Mouse (Mus musculus) activated CD4-positive, CD25-positive, alpha-beta regulatory T cell, adult 4 months (primary cell): ENCODE results near the gene Szt2. TPM values are rescaled to one million over a fixed set of nuclear protein-coding genes. Genes with fewer than 3 reads are reported as not detected.

Experiments
- ATAC-seq: one replicate; pipeline ENCODE4 v1.8.0; 2017
- polyA plus RNA-seq, 2 experiments: library from polyadenylated mRNA; unstranded; fragments of 100-300 nt; shearing (Covaris generic); gene quantifications; one replicate each; pipeline ENCODE4 v1.2.1; 2017

Szt2 gene
- polyA plus RNA-seq, 2 experiments from 2014 or later = 11.0 to 11.2 TPM

DNA sequence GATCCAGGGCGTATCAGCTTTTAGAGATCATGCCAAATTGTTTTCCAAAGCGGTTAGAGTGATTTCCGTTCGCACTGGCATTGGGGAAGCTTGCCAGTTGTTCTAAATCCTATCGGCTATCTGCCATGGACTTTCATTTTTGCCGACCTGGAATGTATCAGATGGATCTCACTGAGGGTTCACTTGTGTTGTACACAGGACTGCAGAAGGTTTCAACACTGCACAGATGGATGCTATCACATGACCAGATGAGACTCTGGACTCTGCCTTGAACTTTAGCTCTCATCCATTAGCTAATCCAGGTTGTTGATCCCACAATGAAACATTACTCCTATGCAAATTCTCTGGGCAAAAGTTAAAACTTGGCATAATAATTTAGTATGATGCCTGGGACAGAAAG, 52.3 kb downstream of the Szt2 start:
- no peak for ATAC-seq

DNA sequence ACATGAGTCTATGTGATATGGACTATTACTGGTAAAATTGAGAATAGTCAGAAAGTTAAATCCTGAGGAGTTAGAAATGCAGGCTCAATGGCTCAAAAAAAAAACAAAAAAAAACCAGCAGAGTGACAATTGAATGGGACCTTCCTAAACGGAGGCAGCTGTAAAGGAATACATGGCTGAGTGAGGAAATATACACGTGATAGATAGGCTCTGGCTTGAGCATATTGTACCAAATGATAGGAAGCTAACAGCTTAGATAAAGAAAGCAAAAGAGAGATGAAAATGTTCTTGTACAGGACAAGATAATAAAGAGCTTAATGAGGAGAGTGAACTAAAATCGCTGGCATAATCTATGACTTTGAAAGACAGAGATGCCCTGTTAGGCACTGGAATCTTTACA, 54.8 kb downstream of the Szt2 start:
- ATAC-seq = no peak

DNA sequence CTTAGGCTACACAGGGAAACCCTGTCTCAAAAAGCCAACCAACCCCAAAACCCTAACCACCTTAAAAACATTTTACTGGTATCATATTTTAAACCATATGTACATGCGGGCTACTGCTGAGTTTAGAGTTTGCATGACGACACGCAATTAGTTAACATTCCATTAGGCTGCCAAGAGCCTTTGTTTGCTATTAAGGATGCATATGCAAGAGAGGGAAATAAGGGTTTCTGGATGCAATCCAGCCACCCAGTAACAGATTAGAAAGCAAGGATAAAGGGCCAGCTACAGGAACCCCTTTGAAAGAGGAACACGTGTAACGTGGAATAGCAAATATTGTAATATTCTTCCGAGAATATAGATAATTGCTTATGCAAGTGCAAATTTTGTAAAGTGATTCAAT, 55.4 kb downstream of the Szt2 start:
- ATAC-seq = no peak

DNA sequence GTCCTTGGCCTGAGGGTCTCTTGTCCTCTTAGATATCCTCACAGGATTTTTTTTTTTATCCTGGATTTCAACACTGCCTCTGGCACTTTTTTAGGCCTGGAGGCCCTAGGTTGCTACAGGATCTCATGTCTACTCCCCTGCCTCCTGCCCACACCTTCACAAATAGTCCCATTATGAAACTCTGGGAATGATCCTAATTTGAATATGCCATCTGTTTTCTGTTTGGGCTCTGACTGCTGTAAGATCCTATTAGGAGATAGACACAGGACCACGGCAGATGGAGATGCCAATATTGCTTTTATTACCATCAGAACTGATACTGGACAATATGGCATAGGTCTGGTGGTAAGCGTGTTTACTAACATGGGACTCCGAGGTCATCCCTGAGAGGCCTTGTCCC, 57.2 kb downstream of the Szt2 start:
- ATAC-seq = no peak

DNA sequence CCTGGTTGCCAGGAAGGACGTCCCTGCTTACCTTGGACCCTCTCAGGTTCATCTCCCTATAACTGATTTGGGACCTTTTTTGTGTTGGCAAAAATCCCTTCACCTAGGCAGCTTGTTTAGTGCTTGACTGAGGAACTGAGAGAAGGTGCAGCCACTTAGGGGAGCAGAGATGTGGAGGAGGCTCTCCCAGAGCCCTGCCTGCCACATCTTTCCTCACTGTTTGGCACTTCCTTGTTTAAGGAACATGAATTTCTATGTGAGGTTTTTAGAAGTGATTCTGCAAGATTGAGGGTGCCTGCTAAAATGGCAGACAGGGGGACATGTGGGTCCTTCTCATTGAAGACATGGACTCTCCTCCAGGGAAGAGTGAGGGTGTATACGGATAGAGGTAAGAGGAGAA, 58.2 kb downstream of the Szt2 start:
- ATAC-seq = no peak

DNA sequence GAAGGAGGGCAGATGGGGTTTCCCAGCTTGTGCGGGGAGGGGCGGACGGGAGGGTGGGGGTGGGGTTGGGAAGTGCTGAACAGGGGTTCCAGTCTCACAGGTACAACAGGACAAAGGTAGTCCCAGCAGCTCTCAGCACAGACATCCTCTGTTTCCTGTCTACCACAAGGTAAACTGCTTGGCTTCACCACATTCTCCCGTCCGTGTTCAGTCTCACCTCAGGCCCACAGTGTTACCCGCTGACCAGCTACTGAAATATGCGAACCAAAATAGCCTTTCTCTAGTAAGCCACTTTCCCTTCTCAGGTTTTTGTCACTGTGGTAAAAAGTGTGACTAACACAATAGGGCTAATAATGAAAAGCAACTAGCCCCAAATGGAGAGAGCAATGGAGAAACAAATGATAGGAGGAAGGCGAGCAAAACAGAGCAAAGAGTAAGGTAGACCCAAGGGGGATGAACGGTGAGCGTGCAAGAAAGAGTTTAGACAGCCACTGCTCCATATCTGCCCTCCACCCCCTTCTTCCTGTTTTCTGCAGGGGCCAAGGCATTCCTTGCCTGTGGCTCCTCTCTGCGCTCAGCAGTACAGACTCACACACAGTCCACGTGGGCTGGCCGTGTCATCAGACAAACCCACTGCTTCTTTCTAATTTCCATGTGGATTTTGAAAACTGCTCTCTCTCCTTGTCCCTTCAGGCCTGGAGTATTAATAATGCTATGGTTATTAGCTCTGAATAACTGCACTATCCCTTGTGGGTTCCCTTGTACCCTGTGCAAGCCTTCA, 61.4 kb downstream of the Szt2 start:
- no peak for ATAC-seq

DNA sequence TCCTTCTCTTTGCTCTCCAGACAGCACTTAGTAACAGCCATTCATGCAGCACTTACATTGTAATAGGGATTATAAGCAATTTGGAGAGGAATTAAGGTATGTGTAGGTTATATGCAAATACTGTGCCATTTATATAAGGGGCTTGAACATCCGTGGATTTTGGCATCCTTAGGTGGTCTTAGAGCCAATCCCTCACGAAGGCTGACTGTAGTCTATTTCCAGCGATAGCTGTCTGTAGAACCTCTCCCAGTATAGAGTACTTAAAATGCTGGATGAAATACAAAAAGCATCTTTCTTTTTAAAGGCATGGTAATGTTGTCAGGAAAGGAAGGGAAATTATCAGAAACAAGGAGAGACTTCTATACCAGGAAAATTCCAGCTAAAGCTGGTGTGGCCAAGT, 67.6 kb downstream of the Szt2 start:
- ATAC-seq = no peak

DNA sequence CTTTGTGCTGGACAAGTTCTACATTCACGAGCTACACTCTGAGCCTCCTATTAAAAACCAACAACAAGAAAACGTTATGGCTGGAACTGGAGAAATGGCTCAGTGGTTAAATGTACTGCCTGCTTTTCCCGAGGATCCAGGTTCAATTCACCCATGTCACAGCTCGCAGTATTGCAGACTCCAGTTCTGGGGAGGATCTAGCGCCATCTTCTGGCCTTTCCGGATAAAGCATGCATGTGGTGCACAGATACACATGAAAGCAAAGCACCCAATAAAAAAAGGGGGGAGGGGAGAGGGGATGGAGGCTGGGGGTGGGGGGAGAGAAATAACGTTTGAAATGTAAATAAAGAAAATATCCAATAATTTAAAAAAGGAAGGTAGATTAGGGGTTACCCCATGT, 72.4 kb downstream of the Szt2 start:
- no peak for ATAC-seq

DNA sequence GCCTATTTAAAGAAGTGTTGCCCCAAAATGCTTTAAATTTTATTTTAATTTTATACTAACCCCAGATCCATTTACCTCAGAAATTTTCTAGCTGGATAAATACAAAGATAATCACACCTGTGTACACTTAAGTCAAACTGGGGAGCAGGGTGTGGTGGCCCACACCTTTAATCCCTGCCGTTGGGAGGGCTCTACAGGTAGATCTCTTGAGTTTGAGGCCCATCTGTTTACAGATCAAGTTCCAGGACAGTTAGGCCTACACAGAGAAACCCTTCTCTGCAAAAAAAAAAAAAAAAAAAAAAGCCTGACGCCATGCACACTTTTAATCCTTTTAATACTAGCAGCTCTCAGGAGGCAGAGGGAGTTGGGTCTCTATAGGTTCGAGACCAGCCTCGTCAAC, 73.1 kb downstream of the Szt2 start:
- ATAC-seq = no peak

DNA sequence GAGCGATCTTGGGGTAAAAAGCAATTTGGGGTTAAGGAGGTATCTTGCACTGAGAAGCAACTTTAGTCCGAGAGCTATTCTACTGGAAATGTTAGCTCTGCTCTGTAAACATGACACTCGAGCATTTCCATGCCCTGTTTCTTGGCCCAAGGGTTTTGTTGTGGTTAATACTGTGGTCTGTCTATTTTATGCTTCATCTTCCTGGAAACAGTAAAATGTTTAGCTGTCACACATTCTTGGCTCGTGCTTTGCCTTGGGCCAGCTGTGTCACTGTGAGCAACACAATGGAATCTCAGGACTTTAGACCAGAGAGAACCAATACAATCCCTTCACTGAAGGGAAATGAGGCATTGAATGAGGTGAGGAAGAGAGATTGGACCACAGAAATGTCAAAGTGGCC, 77.3 kb downstream of the Szt2 start:
- no peak for ATAC-seq

DNA sequence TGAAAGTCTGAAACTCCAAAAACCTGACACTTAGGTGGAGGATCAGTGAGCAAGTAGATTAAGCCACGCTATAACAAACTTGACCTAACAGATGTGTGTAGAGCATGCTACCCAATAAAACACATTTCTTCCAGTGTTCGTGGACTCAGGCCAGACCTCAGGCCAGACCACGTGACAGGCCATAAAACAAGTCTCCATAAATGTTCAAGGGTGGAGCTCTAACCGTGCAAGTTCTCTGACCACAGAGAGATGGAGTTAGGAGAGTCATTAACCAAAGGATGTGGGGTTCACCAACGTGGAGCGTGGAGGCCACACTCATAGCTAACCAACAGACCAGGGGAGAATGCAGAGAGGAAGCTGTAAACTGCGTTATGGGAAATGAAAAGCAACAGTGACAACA, 82.6 kb downstream of the Szt2 start:
- ATAC-seq = no peak

DNA sequence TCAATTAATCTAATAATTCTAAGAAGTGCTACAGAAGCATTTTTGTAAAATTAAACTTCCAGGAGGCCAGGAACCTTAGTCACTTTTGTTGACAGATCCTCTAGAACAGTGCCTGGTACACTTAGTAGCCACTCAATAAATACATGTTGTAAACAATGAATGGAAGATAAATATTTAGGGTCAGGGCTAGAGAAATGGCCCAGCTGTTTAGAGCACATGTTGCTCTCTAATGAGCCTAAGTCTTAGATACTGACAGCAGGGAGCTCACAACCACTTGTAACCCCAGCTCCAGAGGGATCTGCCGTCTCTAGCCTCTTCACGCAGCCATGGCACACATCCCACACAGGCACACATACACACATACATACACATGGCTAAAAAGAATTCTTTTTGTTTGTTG, 88.4 kb downstream of the Szt2 start:
- ATAC-seq = no peak

DNA sequence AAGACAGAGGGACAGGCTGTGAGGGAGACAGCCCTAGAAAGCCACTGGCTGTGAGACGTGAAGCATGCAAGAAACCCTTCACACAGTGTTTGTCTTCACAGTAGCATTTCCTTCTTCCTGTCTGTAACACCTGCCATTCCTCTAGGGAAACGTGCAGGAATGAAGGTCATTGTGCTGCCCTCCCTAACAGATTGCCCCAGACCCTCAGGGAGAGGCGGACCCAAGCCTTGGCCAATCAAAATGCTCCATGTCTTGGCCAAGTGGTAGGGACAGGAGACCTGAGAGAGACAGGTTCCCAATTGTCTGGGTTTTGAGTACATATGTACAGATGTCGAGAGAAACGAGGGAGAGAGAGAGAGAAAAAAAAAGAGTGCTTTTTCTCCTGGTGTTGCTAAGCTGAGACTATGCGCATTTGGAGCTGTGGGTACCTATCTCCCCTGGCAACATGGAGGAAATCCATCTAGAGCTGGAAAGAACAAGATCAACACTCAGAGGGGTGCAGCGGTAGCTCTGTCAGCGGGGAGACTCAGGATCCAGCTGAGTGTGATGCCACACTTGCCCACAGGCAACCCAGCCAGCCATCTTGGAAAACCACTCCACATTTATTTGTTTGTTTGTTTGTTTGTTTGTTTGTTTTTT, 89.2 kb downstream of the Szt2 start:
- no peak for ATAC-seq

DNA sequence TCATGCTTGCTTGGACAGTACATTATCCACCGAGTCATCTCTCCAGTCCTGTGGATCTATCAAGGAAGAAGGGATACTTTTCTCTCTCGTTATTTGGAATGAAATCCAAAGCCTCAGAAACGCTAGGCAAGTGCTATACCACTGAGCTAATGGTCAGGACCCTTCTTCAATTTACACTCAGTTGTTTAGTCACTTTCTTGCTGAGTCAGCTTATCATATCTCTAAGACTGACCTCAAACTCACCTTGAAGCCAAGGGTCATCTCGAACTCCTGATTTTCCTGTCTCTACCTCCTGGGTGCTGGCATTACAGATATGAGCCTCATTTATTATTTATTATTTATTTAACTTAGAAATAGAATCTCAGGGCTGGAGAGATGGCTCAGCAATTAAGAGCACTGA, 92.4 kb downstream of the Szt2 start:
- ATAC-seq = no peak

DNA sequence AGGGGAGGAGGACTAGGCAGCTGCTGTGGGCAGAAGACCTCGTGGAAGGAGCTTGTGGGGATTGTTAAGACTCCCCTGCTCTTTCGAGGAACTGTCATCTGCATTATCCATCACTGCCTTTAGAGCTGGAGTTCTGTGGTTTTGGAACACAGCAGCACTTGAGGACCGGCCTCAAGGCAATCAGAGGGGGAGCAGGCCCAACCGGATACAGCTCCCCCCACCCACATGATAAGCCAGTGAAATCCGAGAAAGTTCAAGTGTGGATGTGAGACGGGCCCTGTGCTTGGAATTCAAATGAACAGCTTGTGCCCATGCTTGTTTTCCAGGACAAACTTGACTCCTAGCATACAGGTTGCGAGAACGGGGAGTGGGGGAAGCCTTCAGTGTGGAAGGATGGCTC, 93.8 kb downstream of the Szt2 start:
- no peak for ATAC-seq

Other genes starting within 250 kb of the Szt2 start
- 10 to 100 TPM in 1 of 2 experiments, 1 to 10 TPM in 1; 6.1 to 11.4 TPM for gene Kdm4a, start 229.2 kb downstream of the Szt2 start, polyA plus RNA-seq
- under 1 TPM; 0.31 to 0.34 TPM for gene Ptprf, start 117.9 kb downstream of the Szt2 start, polyA plus RNA-seq
- gene Med8, start 64 bp upstream of the Szt2 start, polyA plus RNA-seq = 100 to 1,000 TPM; 115 to 118 TPM
- gene Elovl1, start 18.8 kb upstream of the Szt2 start, polyA plus RNA-seq = 100 to 1,000 TPM; 125 to 129 TPM
- gene Cdc20, start 28.1 kb upstream of the Szt2 start, polyA plus RNA-seq = 10 to 100 TPM in 1 of 2 experiments, 1 to 10 TPM in 1; 9.4 to 15.3 TPM
- not detected for gene Mpl, start 48.2 kb upstream of the Szt2 start, polyA plus RNA-seq
- gene Tie1, start 80.8 kb upstream of the Szt2 start, polyA plus RNA-seq = not detected
- not detected for gene 2610528J11Rik, start 117.7 kb upstream of the Szt2 start, polyA plus RNA-seq
- gene Tmem125, start 134.8 kb upstream of the Szt2 start, polyA plus RNA-seq = not detected
- gene Cfap57, start 211.5 kb upstream of the Szt2 start, polyA plus RNA-seq = not detected
- 100 to 1,000 TPM; 163 to 165 TPM for gene Ebna1bp2, start 211.5 kb upstream of the Szt2 start, polyA plus RNA-seq
- not detected for gene Olfr62, start 249.7 kb upstream of the Szt2 start, polyA plus RNA-seq